Mouse (Mus musculus) ovary, adult 18-20 months (tissue): ENCODE data around the gene Crybg1.

Experiments used
- DNase-seq: peaks from one replicate; pipeline ENCODE4 v3.0.0; 2022; ENCODE audit warnings: low spot score, mixed read lengths

Crybg1 gene

DNA sequence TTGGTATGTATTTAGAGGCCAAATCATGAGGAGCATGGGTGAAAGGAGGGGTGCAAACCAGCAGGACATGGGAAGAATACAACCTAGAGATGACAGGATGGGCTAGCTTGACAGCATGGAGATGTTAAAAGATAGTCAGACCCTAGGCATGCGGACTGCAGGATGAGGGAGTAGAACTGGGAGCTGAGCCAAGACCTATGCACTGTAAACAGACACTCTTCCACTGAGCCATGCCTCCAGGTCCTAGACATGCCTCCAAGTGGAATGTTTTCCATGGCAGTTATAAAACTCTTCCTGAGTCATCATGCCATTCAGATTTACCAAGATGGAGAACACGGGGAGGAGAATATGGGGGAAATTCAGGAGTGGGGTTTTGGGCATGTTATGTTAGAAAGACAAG lies 53.9 kb downstream of the Crybg1 start:
- no peak for DNase-seq

GRCm38 (mm10) chr10:44091757-44092156 lies 56.9 kb downstream of the Crybg1 start:
- DNase-seq, result no peak

DNA sequence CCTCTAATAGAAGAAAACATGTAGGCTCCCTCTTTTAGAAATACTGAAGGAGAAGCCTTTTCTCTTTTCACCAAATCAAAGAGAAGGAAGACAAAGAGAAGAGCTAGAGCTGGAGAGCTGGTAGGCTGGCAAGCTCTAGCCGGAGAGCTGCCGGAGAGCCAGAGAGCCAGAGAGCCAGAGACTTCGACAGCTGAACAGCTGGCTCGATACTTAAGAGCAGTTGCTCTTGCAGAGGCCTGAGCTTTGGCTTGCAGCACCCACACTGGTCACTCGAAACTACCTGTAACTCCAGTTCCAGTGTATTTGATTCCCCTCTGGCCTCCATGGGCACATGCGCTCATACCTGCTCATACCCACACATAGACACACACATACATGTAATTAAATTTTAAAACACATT lies 68.3 kb downstream of the Crybg1 start:
- DNase-seq, result no peak

- DNase-seq, result peak; percentile 29
These were observed 69.7 kb downstream of the Crybg1 start for GRCm38 (mm10) chr10:44078799-44079521.

DNA sequence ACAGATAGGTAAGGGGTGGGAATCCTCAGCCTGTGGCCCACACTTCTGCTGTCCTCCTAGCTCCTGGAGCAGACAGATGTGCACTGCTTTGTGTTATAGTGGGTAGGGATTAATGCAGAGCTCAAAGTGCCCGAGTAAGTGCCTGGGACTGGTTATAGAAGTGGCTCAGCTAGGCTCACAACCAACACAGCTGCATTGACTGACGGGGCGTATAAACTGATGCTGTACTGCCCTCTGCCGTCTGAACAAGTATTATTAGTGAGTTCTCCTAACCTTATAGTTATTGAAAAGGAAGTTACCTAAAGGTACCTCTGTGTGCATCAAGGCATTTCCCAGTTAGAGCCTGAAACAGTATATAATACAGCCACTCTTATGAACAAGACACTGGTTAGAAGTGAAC lies 77.6 kb downstream of the Crybg1 start:
- DNase-seq, result peak; percentile 25

- no peak for DNase-seq
These were observed 79.5 kb downstream of the Crybg1 start for GRCm38 (mm10) chr10:44069131-44069530.

DNA sequence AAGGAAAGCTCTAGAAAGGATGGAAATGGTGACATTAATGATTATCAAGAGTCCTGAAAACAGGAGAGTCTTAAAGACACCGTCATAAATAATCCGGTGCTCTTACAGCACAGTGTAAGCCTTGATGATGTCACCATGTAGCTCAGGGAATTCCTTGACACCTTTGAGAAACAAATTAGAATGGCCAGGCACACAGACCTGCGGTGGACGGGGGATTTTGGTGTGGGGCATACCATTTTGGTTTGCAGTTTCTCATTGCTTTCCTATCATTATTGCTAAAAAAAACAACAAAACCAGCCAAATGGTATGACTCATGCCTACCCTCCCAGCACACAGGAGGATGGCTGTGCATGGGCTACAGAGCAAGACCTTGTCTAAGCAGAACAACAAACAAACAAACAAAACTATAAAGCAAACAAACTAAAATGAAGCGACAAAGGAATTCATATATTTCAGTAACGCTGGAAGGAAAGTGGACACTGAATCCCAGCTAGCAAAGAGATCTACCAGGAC lies 82.7 kb downstream of the Crybg1 start:
- no peak for DNase-seq

- no peak for DNase-seq
These were observed 85.7 kb downstream of the Crybg1 start for GRCm38 (mm10) chr10:44062981-44063380.

DNA sequence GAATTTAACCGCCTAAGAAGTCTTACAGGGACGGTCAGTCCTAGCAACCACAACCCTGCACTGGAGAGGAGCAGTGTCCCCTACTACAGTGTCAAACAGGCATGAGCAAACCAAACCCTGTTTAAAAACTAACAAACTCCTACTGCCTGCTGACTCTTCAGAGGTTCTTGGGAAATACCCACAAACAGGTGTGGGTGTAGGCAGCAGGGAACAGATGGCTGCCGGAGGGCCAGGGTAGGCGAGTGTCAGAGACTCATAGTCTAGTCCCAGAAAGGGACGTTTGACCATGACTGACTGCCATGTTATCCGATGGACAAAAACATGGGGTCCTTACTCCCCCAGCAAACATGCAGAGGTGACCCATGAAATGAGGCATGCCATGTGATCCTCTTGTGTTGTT lies 97.7 kb downstream of the Crybg1 start:
- no peak for DNase-seq

DNA sequence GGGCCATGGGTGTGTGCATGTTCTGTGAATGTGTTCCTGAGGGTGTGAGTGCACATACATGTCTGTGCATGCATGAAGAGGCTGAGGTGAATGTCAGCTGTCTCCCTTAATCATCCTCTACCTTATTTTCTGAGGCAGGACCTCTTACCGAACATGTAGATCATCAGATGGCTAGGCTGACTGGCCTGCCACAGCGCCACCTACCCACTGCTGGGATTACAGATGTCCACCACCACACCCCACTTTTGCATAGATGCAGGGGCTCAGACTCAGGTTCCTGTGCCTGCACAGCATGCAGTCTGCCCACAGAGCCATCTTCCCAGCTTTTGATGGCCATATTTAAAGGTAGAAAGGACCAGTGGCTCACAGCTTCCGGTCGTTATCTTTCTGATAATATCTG lies 103.9 kb downstream of the Crybg1 start:
- DNase-seq, result no peak

DNA sequence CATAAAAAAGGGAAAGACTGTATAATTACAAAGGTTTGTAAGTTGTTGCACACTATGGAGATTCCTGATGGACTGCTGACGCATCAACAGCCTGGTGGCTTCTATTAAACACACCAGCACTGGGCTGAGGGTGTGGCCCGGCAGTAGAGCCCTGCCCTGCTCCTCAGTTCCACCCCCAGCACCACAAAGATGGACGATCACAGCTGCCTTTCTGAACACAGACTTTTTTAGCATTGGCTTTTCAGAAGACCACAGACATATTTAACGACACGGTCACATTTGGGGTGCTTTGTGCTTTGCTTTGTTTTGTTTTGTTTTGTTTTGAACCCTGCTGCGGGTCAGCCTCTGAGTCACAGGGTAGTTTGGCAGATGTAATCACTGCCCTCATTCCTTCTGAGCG lies 105.0 kb downstream of the Crybg1 start:
- no peak for DNase-seq

DNA sequence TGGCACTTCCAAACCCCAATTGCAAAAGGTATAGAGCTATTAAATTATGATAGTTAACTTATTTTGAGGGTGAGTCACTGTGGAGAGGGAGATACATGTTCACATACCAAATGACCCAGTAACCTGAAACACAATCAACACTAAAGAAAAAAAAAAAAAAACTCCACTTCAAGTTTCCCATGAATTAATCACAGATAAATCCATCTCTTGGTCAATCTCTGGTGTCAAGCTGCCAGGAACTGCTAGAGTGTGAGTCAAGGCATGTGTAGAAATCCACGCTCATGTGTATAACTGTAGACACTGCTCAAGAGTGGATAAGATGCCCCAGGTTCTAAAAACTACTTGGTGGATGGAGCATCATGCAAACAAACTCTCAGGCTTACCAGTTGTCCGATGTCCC lies 109.5 kb downstream of the Crybg1 start:
- no peak for DNase-seq

DNA sequence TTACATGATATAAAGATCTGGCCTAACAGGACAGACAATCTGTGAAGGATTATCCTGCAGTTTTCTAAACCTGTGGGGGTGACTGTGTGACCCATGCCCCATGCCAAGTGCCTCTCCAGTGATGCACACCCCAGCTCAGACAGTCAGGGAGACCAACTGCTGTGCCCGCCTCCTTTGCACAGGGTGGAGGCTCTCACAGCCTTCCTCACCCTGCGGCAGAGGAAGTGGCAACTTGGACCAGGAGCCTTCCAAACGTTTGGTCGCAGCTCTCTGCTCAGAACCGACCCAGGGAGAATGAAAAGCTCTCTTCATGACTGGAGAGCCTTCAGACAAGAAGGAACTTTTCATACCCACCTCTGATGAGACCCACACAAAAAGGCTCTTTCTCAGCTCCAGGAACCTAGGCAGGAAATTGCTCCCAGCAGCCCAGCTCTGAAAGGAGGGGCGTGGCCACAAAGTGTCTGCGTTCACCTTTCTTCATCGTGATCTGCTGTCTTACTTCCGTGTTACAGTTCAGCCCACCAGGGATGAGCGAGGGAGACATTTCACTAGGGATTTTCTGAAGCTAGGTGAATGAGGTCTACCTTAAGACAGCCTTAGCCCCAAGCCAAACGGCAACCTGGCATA lies 110.6 kb downstream of the Crybg1 start:
- DNase-seq, result no peak

- DNase-seq, result no peak
These were observed 119.1 kb downstream of the Crybg1 start for GRCm38 (mm10) chr10:44029566-44029965.

GRCm38 (mm10) chr10:44027226-44027625 lies 121.4 kb downstream of the Crybg1 start:
- no peak for DNase-seq

GRCm38 (mm10) chr10:44026105-44026504 lies 122.5 kb downstream of the Crybg1 start:
- DNase-seq, result no peak

DNA sequence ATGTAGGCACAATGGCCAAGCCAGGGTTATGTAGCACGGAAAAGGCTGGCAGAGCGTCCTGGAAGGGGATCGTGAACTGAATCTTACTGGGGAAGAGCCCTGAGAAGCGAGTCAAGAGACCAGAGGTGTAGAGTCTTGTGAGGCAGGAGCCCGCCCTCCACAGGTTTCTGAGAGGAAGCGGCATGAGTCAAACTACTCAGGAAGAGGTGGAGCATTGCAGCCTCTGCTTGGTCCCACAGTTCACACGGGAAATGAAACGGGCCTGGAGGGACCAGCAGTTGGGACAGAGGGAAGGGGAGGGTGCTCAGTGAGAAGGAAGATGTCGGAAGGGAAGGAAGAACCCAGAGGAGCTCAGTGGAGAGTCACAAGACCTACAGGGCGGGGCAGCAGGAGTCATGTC lies 123.9 kb downstream of the Crybg1 start:
- DNase-seq, result no peak

DNA sequence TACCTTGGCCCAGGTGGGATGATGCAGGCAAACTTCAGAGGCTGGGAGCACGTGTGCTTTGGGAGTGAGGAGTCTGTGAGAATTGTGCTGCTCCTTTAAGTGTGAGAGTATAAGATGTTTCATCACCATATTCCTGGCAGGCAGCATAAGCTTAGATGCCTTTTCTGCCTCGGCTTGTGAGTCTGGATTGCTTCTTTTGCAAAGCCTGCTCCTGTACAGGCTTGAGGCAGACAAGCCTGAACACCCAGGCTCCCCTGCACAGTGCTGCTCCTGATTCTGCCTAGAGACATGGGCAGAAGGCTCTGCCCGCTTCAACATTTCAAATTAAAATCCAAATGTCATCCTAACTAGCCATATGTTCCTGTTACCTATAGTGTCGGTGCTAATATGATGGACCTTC lies 128.5 kb downstream of the Crybg1 start:
- no peak for DNase-seq

DNA sequence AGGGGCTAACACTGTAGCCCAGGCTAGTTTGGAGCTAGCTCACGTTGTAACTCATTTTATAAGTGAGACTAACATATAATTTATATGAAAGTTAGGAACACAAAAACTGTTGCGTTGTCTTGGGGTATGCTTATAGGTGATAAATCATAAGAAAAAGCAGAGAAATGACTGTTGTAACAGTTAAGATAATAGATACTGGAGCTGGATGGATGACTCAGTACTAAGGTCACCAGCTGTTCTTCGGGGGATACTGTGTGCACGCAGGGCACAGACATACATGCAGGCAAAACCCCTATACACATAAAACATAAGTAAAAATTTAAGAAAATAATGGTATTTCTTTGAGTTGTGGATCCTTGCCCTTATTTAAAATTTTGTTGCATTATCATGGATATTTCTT lies 130.1 kb downstream of the Crybg1 start:
- DNase-seq, result no peak

DNA sequence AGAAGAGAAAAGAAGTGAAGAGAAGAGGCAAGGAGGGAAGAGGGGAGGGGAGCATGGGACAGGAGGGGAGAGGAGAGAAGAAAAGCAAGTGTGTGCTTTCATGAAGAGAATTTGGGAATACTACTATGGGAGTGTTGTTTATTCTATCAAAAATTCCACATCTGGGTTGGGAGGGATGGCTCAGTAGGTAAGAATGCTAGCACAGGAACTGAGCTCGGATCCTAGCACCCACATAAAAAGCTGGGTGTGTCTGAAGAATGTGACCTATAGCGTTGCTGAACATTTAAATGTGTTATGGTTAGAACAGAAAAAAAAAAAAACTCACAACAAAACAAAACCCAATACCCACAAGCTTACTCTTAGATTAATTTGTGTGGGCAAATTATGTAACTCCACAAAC lies 133.0 kb downstream of the Crybg1 start:
- DNase-seq, result no peak

- DNase-seq, result no peak
These were observed 134.8 kb downstream of the Crybg1 start for GRCm38 (mm10) chr10:44013885-44014284.

DNA sequence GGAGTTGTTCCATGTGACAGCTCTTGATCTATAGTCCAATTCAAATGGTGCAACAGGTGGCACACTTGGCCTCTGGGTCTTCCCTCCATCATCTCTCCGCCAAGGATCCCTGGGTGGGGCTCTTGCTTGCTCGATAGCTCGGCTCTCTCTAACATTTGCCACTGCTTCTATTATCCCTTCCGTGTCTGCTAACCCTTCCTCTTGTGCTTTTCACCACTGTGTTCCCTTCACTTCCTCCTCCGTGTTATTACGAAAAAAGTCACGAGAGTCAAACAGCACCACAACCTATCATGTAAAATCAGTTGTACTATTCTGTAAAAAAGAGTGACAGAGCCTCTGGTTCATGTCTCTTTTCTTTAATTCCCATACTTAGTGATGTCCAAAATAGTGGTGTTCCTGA lies 137.2 kb downstream of the Crybg1 start:
- DNase-seq, result no peak

GRCm38 (mm10) chr10:44008808-44009207 lies 139.8 kb downstream of the Crybg1 start:
- no peak for DNase-seq

DNA sequence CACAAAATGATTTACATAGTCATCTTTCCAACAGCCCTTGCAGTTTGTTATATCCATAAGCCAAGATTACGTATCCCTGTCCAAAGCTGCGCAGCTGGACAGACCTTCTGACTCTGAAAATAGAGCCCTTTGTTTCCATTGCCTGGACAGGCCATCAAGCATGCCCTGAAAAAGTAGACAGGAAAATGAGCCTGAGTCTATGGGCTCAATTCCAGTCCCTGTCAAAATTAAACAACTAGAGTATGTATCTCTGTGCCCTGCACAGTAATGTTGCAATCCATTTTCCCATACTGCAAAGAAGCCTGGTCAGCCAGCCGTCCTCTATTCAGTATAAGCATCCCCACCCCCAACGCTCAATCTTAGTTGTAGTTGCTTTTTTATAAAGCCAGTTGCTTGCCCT lies 141.8 kb downstream of the Crybg1 start:
- DNase-seq, result no peak
